Mouse (Mus musculus) forebrain, embryonic 16.5 days (tissue): Measurements from ENCODE around the gene Micall1. TPM values are rescaled to one million over a fixed set of nuclear protein-coding genes. Genes with fewer than 3 reads are reported as not detected.

Experiments
- ATAC-seq: fragments of 200-750 bp; cut with Nextera tagmentation; 2 replicates; pipeline ENCODE4 v1.8.0; 2017; ENCODE audit warnings: mild to moderate bottlenecking, moderate library complexity
- H3K27ac ChIP-seq: fragments of 300-500 bp; sonication (generic); 2 replicates; pipeline ENCODE4 v1.5.1; 2014; ENCODE audit warnings: low read length, control low read depth
- H3K27me3 ChIP-seq: fragments of 300-500 bp; sonication (generic); replicated peaks from 2 replicates; pipeline ENCODE4 v1.6.1; 2014; ENCODE audit warnings: low read length; ENCODE audit not compliant: control insufficient read depth, insufficient read depth
- H3K36me3 ChIP-seq: fragments of 300-500 bp; sonication (generic); 2 replicates; pipeline ENCODE4 v1.6.1; 2014; ENCODE audit not compliant: control insufficient read depth, insufficient read depth
- H3K4me1 ChIP-seq: fragments of 300-500 bp; sonication (generic); replicated peaks from 2 replicates; pipeline ENCODE4 v1.6.1; 2014; ENCODE audit warnings: low read length; ENCODE audit not compliant: control insufficient read depth, insufficient read depth
- H3K4me2 ChIP-seq: fragments of 300-500 bp; sonication (generic); 2 replicates; pipeline ENCODE4 v1.6.1; 2014; ENCODE audit warnings: mild to moderate bottlenecking, low read length, control low read depth
- H3K4me3 ChIP-seq: fragments of 300-500 bp; sonication (generic); replicated peaks from 2 replicates; pipeline ENCODE4 v1.5.1; 2014; ENCODE audit warnings: mild to moderate bottlenecking, low read length, control low read depth
- H3K9ac ChIP-seq: fragments of 300-500 bp; sonication (generic); replicated peaks from 2 replicates; pipeline ENCODE4 v1.6.1; 2014; ENCODE audit warnings: low read depth, low read length, control low read depth
- H3K9me3 ChIP-seq: fragments of 300-500 bp; sonication (generic); 2 replicates; pipeline ENCODE4 v1.6.1; 2016; ENCODE audit warnings: low read length; ENCODE audit not compliant: control insufficient read depth
- WGBS: fragments of 180-500 bp; shearing (Covaris S2); extraction: QIAGEN DNeasy Blood & Tissue Kit; methylation state at CpG from one replicate; pipeline ENCODE4 v1.1.7; 2014; 5-methylcytosine and 5-hydroxymethylcytosine counted together
- polyA plus RNA-seq: library from polyadenylated mRNA; unstranded; fragments of >200 nt; fragmentation: Nextera tagmentation; extraction: Ambion mirVana; gene quantifications from 2 replicates; pipeline ENCODE4 v1.2.1, GENCODE M21; 2015

The Micall1 gene
- polyA plus RNA-seq, 1 experiment from 2014 or later: 10.0 TPM

DNA sequence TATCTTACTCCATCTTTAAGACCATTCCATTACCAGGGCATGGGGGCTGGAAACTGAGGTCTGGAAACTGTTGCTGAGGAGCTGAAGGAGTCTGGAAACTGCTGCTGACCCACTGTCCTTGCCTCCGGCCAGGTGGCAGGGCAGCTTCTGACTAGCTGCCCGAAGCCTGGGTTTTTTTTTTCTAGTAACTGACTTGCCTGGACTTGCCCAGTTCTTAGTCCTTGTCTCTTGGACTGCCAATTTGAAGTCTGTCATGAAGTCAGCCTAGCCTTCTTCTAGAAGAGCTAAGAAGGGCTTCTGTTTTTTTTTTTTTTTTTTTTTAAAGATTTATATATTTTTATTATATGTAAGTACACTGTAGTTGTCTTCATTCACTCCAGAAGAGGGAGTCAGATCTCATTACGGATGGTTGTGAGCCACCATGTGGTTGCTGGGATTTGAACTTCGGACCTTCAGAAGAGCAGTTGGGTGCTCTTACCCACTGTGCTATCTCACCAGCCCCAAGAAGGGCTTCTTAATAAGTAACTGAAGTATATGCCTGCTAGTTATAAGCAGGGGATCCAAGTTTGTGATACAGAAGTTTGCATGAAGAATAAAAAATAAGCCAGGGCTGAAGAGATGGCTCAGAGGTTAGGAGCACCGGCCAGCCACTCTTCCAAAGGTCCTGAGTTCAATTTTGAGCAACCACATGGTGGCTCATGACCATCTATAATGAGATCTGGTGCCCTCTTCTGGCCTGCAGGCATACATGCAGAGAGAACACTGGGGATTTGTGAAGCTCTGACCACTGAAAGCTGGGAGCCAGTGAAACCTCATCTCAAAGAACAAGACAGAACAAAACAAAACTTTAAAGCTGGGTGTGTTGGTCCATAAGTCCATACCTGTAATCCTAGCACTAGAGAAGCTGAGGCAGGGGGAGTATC lies 37.3 kb upstream of the Micall1 start:
- Histone ChIP-seq H3K9ac (no peak overlapping the region), H3K4me2 (no peak overlapping the region), H3K36me3 (no peaks in the 10 kb centered on the region), H3K4me1 (peaks cover 14% of the 10 kb centered on the region), H3K27ac (no peak overlapping the region), H3K9me3 (no peaks in the 10 kb centered on the region), H3K27me3 (no peaks in the 10 kb centered on the region; the same call in 1 of the 2 replicates), H3K4me3 (no peak overlapping the region)
- ATAC-seq: no peak
- WGBS: 65% methylated on average over 5 of the region's 5 CpGs

DNA sequence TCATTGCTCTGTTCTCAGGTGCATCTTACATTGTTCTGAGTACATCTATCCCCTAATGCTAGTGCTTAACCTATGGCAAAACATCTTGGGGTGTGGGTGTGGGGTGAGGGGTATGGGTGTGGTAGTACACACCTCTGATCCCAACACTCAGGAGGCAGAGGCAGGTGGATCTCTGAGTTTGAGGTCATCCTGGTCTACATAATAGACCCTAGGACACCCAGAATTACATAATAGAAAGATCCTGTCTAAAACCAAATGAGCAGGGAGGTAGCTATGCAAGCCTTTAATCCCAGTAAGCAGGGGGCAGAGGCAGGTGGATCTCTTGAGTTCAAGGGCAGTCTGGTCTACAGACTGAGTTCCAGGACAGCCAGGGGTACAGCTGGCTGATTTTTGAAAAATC lies 34.9 kb upstream of the Micall1 start:
- H3K4me3 ChIP-seq: no peak overlapping the region
- H3K9ac ChIP-seq: no peak overlapping the region
- no peaks in the 10 kb centered on the region for H3K27me3 ChIP-seq
- peaks cover 17% of the 10 kb centered on the region for H3K4me1 ChIP-seq
- H3K36me3 ChIP-seq: peaks cover 16% of the 10 kb centered on the region
- H3K27ac ChIP-seq: no peak overlapping the region
- no peaks in the 10 kb centered on the region for H3K9me3 ChIP-seq
- no peak for ATAC-seq
- H3K4me2 ChIP-seq: no peak overlapping the region

DNA sequence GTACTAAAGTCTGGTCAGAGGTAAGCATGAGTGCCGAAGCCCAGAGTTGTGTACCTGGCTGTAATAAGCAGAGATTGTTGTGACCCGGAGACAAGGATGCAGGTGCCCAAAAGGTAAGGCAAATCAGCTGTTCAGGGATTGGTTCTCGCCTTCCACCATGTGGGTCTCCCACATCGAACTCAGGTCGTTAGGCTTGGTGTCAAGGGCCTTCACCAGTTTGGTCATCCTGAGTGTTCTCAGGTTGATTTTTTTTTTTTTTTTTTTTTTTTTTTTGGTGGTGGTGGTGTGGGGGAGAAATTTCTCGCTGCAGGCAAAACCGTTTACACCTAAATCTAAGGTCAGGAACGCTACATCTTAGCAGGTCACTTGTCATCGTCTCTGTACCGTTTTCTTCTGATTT lies 34.3 kb upstream of the Micall1 start:
- peaks cover 23% of the 10 kb centered on the region for H3K36me3 ChIP-seq
- H3K4me2 ChIP-seq: peak overlapping the region; percentile 75
- no peaks in the 10 kb centered on the region for H3K9me3 ChIP-seq
- H3K9ac ChIP-seq: peak overlapping the region; percentile 42
- peaks cover 17% of the 10 kb centered on the region for H3K4me1 ChIP-seq
- H3K27ac ChIP-seq: peak overlapping the region; percentile 70
- H3K4me3 ChIP-seq: peak overlapping the region; percentile 89
- H3K27me3 ChIP-seq: no peaks in the 10 kb centered on the region
- ATAC-seq: no peak
- WGBS: 39% methylated on average over 10 of the region's 10 CpGs

DNA sequence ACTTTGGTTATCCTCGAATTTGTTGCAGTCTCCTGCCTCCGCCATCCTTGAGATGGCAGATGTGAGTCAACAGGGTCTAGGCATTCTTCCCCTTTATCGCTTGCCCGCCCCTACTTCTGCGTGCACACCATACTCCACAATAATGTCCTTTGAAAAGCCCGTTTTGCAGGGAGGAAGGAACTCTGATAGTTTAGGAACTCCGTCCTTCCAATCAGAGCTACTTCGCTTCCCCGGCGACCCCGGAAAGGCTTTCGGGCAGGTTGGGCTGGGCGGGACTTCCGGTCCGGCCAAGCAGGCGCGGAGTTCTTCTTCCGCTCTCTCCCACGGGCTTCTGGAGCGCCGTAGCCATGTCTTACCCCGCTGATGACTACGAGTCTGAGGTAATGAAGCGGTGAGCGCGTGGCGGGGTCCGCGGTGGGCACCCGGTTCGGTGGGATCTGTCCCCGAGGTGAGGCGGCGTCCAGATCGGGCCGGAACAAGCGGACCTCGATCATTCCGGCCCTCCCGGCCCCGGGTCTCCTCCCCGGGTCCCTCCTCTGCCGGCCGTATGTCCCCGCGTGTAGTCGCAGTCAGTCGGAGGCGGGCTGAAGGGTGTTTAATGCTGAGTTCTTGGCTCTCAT lies 33.7 kb upstream of the Micall1 start, which contains the start of gene Eif3l:
Gene Eif3l (plus strand): TSS at position 267 of the 620 bp plus-strand sequence.
- Histone ChIP-seq H3K36me3 (peaks cover 24% of the 10 kb centered on the region), H3K27ac (peak within 1 kb of the TSS; percentile 70), H3K9me3 (no peaks in the 10 kb centered on the region), H3K9ac (peak within 1 kb of the TSS; percentile 84), H3K4me2 (peak within 1 kb of the TSS; percentile 75), H3K4me3 (peak within 1 kb of the TSS; percentile 89), H3K27me3 (no peaks in the 10 kb centered on the region), H3K4me1 (peaks cover 17% of the 10 kb centered on the region)
- under 1% methylated on average over 49 of the region's 49 CpGs for WGBS
- ATAC-seq: peak; percentile 97

DNA sequence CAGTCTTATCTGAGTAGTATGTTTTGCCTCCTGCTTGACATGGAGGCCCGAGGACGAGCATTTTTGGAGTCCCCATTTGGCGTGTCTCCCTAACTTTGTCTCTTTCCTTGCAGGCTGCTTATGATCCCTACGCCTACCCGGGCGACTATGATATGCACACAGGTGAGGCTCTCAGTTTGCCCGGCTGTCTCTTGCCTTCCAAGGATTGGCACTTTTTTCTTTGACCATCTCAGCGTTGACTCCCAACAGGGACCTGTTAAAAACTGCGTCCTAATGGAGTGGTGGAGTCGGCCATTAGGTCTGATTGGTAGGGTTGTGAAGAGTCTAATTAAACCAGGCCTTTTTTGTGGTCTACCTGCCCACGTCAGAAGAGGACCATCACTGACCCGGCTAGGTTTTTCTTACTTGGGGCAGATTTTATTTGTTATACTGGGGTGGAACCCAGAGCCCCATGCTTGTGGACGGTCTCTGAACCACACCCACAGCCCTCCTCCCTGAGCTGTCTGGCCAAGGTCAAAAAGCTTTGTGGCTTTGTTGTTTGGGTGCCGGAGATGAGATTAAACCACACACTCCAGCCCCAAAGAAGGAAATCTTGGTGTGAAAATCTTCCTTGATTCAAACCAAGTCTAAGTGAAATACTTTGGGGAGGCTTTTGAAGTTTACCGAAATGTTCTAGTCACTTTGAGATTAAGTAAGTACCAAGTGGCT lies 32.9 kb upstream of the Micall1 start:
- ATAC-seq: no peak; the same call in 1 of the 2 replicates
- WGBS: 40% methylated on average over 15 of the region's 15 CpGs
- H3K4me1 ChIP-seq: peaks cover 17% of the 10 kb centered on the region

DNA sequence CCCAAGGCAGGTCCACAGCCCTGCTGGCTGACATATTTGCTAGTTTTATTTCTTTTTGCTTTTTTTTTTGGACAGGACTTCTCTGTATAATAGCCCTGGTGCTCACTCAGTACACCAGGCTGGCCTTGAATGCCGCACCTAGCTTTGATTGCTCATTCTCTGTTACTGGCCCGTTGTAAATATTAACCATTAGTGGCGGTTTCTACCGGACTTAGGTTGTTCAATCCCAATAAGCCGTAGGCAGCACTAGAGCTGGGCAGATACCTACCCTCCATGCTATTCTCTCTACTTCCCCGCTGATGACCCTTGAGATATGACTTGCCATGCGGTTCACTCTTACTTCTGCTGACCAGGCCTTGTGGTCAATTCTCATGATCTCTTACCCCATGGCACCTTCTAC lies 29.1 kb upstream of the Micall1 start:
- WGBS: 97% methylated on average over 7 of the region's 7 CpGs
- no peak for ATAC-seq
- no peak overlapping the region for H3K4me2 ChIP-seq
- H3K27me3 ChIP-seq: no peaks in the 10 kb centered on the region
- no peak overlapping the region for H3K9ac ChIP-seq
- no peak overlapping the region for H3K27ac ChIP-seq
- peaks cover 13% of the 10 kb centered on the region for H3K4me1 ChIP-seq
- peaks cover 53% of the 10 kb centered on the region for H3K36me3 ChIP-seq
- H3K4me3 ChIP-seq: no peak overlapping the region
- H3K9me3 ChIP-seq: no peaks in the 10 kb centered on the region

More for the DNA sequence above, 32.9 kb upstream of the Micall1 start:
- Histone ChIP-seq H3K9ac (peak overlapping the region; percentile 84), H3K27me3 (no peaks in the 10 kb centered on the region), H3K4me3 (peak overlapping the region; percentile 89), H3K9me3 (no peaks in the 10 kb centered on the region), H3K36me3 (peaks cover 29% of the 10 kb centered on the region), H3K27ac (no peak overlapping the region), H3K4me2 (peak overlapping the region; percentile 75)

DNA sequence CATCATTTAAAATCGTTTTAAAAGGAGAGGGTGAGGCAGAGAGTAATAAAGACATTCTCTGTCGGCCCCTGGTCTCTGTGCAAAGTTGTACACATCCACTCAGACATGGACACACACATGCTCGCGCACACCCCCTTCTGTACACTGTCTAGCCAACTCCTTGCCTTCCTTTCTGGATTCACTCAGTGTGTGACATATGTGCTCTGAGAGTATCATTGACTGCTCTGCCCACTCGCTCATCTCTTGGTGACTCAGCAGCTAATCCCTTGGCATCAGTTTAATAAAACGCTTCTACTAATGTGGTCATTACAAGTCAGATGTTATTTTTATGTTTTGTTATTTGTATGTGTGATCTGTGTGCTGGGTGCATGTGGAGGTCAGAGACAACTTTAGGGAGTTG lies 16.4 kb upstream of the Micall1 start:
- no peak for ATAC-seq
- Histone ChIP-seq H3K27ac (no peak overlapping the region), H3K27me3 (no peaks in the 10 kb centered on the region), H3K4me3 (no peak overlapping the region), H3K4me1 (no peaks in the 10 kb centered on the region), H3K36me3 (peaks cover 35% of the 10 kb centered on the region), H3K9ac (no peak overlapping the region), H3K9me3 (no peaks in the 10 kb centered on the region), H3K4me2 (no peak overlapping the region)
- WGBS: 90% methylated on average over 6 of the region's 6 CpGs

DNA sequence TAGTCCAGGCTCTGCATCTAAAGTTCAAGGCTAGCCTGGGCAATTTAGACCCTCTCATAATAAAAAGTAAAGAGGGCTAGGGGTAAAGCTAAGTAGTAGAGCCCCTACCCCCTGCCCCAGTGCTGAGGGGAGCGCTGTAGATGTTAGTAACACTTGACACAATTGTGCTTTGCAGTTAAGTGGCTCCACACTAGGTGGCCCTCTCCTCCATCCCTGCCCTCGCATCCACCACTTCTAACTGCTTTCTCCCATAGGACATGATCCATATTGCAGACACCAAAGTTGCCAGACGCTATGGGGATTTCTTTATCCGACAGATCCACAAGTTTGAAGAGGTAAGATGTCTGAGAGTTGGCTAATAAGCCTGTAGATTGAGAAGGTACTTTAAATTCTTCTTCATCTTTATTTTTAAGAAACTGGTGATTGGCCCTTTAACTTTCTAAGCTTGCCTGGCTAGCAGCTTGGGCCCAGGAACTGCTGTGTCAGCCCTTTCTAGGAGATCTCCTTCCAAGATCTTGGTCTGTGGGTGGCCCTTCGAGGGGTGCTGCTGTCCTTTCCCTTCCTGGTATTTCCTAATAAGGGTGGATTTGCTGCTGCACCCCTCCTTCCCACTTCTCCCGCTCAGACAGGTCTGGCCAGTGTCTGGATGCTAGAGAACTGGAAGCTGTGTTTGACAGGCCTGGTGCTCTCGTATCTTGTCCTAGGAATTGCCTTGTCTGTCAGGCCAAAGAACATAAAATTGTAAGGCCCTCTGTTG lies 15.4 kb upstream of the Micall1 start:
- H3K9ac ChIP-seq: no peak overlapping the region
- H3K36me3 ChIP-seq: peaks cover 33% of the 10 kb centered on the region

More for the DNA sequence above, 15.4 kb upstream of the Micall1 start:
- Histone ChIP-seq H3K27ac (no peak overlapping the region), H3K4me2 (no peak overlapping the region), H3K27me3 (no peaks in the 10 kb centered on the region), H3K4me1 (no peaks in the 10 kb centered on the region), H3K4me3 (no peak overlapping the region), H3K9me3 (no peaks in the 10 kb centered on the region)
- ATAC-seq: no peak
- WGBS: 73% methylated on average over 7 of the region's 7 CpGs
